Mouse (Mus musculus): ENCODE data around the gene Hoxa7. TPM values are rescaled to one million over a fixed set of nuclear protein-coding genes. Genes with fewer than 3 reads are reported as not detected.
A peak's percentile ranks its signal among the peaks of the same experiment; 100 is the strongest.

The Hoxa7 gene
- polyA plus RNA-seq, 1 experiment from 2014 or later: 102 TPM

DNA sequence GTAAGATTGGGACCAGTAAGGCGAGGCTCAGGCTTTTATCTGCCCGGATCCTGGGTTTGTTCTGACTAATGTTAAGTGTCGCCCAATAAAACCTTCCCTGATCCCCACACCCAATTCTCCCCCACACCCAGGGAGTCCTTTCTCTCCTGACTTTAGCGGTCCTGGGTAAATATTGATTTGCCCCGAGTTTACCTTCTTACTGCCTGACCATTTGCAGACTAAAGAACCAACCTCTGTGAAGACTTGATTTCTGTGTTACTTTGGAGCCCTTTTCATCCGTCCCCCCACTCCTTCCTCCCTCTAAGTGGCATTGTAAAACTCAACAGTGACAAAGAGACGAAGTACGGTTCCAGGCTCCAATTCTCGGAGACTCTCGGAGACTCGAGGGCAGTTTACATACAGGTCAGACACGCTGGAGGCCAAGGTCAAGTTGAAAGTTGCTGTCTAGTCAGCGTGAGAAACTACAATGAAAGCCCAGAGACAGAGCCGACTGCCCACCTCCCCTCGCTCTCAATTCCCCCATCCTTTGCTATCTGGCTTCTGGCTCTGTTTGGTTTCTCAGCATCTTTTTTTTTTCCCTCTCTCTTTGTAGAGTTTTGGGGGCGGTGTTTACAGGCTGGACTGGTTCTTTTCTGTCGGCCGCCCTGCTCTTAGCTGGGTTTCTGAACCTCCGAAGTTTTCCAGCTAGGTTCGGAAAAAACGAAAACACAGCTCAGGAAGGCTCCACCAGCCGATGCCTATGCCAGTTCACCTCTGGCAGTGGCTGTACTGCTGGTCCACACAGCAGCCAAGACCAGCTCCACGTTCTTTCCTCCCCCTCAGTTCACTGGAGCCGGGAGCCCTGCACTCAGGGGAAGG lies 41.0 kb upstream of the Hoxa7 start:
- no peak for ATAC-seq (ENCODE audit: low FRiP score, low read depth)
- no peak overlapping the region for H3K4me3 ChIP-seq
- H3K4me1 ChIP-seq: peaks cover 16% of the 10 kb centered on the region
- peaks cover 89% of the 10 kb centered on the region for H3K27me3 ChIP-seq (replicated peaks)
- H3K9me3 ChIP-seq: no peaks in the 10 kb centered on the region
- no peak overlapping the region for H3K9ac ChIP-seq
- H3K27ac ChIP-seq: no peak overlapping the region
- under 1% methylated on average over 24 of the region's 24 CpGs for WGBS
- H3K36me3 ChIP-seq: no peaks in the 10 kb centered on the region
- H3K4me2 ChIP-seq (replicated peaks): no peak overlapping the region

DNA sequence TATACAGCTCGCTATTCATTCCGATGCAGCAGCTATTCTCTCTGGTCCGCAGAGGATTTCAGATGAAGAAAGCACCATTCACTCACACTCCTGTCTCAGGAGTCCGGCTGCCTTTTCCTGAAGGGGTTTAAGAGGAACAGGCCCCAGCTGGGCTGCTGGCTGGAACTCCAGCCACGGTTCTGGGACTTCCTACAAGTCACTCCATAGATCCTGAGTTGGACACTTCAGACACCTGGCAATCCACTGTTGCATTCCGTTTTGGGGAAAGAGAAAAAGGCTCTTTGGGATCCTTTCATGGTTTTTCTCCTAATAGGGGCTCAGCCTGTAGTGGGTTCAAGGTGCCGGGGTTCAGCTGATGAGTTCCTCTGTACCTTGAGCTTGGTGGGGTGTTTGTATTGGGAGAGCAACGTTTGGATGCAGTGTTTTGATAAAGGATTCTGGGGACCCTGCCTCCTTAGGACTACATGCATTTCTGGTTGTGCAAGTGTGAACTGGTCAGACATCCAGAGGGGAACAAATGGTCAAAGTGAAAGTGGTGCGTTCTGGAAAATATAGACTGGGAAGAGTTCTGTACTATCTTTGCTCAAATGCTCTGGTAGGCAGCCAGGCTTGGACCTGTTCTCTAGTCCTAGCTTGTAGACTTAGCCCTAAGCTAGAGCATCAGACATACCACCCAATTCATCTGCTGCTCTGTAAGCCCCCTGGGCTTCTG lies 40.3 kb upstream of the Hoxa7 start:
- 4% methylated on average over 9 of the region's 9 CpGs for WGBS
- no peak for ATAC-seq (ENCODE audit: low FRiP score, low read depth)
- Histone ChIP-seq H3K4me3 (no peak overlapping the region), H3K36me3 (no peaks in the 10 kb centered on the region), H3K4me2 (replicated peaks) (no peak overlapping the region), H3K4me1 (peaks cover 16% of the 10 kb centered on the region), H3K27me3 (replicated peaks) (peaks cover 90% of the 10 kb centered on the region), H3K9me3 (no peaks in the 10 kb centered on the region), H3K9ac (no peak overlapping the region), H3K27ac (no peak overlapping the region)

DNA sequence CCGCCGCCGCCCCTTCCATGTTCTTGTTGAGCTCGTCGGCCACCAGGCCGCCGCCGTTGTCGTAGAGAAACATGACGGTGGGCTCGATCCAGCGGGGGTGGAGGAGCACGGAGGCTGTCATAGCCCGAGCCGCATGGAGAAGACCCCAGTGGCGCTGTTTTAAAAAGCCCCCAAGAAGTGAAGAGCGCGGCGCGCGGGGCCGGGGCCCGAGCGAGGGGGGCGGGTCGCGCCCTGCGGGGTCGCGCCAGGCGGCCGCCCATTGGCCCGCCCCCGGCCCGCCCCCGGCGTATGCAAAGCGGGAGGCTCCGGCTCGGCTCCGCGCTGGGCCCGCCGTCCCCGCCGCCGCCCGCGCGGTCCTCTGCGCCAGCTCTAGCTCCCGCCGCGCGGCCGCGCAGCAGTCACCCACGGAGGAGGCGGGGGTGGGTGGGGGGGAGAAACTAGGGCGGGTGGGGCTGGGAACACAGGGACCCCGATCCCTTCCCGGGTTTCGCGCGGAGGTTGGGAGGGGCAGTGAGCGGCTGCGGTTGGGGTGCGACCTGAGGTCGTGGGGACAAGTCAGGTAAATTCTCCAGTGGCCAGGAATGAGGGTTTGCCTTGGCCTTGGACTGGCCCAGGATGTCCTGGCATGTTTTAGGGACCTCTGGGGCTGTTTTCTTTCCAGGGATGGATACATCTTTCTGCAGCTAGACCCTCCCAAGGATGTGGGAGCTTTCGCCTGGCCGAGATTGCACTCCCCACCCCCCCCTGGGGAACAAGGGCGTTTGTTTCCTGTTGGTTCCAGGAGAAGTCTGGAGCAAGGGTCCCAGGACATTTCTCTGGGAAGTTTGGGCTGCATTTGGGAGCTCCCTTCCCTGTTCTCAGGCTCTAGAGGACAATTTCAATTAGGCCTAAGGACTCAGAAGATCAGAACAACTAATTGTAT lies 39.3 kb upstream of the Hoxa7 start, which contains the start of gene Hoxa13:
TSS of gene Hoxa13 (minus strand) at position 227 of the 922 bp plus-strand sequence.
- H3K4me3 ChIP-seq: peak within 1 kb of the TSS; percentile 29
- ATAC-seq (ENCODE audit: low FRiP score, low read depth): peak; percentile 48; the same call in 1 of the 2 replicates
- peak within 1 kb of the TSS; percentile 53 for H3K4me2 ChIP-seq (replicated peaks)
- H3K9me3 ChIP-seq: no peaks in the 10 kb centered on the region
- no peak within 1 kb of the TSS for H3K27ac ChIP-seq
- no peak within 1 kb of the TSS for H3K9ac ChIP-seq
- peaks cover 16% of the 10 kb centered on the region for H3K4me1 ChIP-seq
- WGBS: 1% methylated on average over 45 of the region's 72 CpGs
- no peaks in the 10 kb centered on the region for H3K36me3 ChIP-seq
- peaks cover 89% of the 10 kb centered on the region for H3K27me3 ChIP-seq (replicated peaks)

DNA sequence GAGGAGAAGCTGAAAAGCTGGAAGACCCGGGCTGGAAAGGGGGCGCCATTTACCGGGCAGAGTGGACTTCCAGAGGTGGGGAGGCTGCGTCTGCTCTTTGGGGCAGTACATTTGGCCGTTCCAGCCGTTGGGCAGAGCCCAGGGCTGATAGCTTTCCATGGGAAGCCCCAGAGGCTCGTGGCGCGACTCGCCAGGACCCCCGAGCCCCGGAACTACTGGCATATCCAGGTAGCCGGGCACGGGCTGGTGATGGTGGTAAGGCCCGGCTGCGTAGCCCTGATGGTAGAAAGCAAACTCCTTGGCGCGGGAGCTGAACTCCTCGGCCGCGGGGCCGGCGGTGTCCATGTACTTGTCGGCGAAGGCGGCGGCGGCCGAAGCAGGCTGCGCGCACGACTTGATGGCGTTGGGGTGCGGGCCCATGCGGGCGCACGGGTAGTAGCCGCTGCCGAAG lies 38.2 kb upstream of the Hoxa7 start:
- no peak for ATAC-seq (ENCODE audit: low FRiP score, low read depth)
- peaks cover 89% of the 10 kb centered on the region for H3K27me3 ChIP-seq (replicated peaks)
- H3K9me3 ChIP-seq: no peaks in the 10 kb centered on the region
- no peak overlapping the region for H3K27ac ChIP-seq
- peaks cover 16% of the 10 kb centered on the region for H3K4me1 ChIP-seq
- H3K4me3 ChIP-seq: peak overlapping the region; percentile 29
- no peaks in the 10 kb centered on the region for H3K36me3 ChIP-seq
- no peak overlapping the region for H3K9ac ChIP-seq
- under 1% methylated on average over 39 of the region's 39 CpGs for WGBS
- H3K4me2 ChIP-seq (replicated peaks): peak overlapping the region; percentile 44

DNA sequence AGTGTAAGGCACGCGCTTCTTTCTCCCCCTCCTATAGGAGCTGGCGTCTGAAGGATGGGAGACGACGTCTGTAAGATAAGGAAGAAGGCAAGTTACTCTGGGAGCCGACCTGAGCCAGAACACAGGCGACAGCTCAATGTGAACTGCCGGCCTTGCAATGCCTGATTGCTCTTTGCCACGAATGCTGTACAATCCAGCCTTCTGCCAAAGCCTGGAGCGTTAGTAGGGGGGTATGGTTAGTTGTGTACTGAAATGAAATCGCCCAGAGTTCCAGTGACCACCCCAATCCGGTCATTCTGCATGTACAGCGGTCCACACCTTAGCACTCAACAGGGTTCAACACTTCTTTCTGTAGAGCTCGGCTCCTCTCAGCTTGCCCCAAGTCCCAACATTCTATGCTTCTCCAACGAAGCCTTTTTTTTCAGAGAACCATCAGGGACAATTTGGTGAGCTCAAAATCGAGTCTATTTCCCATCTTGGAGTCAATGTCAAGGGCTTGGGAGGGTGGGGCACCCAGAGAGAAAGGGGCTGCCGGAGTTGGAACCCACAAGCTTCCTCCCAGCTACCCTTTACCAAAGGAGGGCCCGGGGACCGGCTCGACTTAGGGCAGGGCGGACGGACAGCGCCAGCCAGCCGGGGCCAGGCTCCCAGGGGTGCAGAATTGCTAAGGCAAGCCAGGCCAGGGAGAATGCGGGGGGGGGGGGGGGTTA lies 37.6 kb upstream of the Hoxa7 start:
- ATAC-seq (ENCODE audit: low FRiP score, low read depth): no peak
- Histone ChIP-seq H3K4me2 (replicated peaks) (peak overlapping the region; percentile 44), H3K36me3 (no peaks in the 10 kb centered on the region), H3K27ac (no peak overlapping the region), H3K9ac (no peak overlapping the region), H3K4me1 (peaks cover 16% of the 10 kb centered on the region), H3K27me3 (replicated peaks) (peaks cover 85% of the 10 kb centered on the region), H3K4me3 (peak overlapping the region; percentile 29), H3K9me3 (no peaks in the 10 kb centered on the region)
- 2% methylated on average over 24 of the region's 25 CpGs for WGBS

DNA sequence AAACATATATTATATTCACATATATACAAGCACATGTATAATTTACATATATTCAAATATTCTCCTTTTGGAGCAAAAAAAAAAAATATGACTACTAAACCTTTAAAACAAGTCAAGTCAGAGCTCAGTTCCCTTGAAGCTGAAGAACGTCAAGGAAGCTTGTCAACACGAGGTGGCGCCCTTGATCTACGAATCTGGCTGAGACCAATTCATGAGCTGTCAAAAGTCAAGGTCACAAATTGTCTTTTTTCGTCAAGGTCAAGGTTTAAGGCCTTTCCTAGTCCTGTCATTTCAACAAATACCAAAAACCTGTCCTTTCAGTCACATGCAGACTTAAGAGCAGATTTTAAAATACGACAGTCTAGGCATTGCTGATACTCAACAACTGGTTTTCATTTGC lies 35.3 kb upstream of the Hoxa7 start:
- Histone ChIP-seq H3K27ac (no peak overlapping the region), H3K4me2 (replicated peaks) (no peak overlapping the region), H3K36me3 (no peaks in the 10 kb centered on the region), H3K27me3 (replicated peaks) (peaks cover 85% of the 10 kb centered on the region), H3K4me3 (no peak overlapping the region), H3K9ac (no peak overlapping the region), H3K9me3 (no peaks in the 10 kb centered on the region), H3K4me1 (peaks cover 16% of the 10 kb centered on the region)
- ATAC-seq (ENCODE audit: low FRiP score, low read depth): no peak
- WGBS: under 1% methylated on average over 6 of the region's 6 CpGs

DNA sequence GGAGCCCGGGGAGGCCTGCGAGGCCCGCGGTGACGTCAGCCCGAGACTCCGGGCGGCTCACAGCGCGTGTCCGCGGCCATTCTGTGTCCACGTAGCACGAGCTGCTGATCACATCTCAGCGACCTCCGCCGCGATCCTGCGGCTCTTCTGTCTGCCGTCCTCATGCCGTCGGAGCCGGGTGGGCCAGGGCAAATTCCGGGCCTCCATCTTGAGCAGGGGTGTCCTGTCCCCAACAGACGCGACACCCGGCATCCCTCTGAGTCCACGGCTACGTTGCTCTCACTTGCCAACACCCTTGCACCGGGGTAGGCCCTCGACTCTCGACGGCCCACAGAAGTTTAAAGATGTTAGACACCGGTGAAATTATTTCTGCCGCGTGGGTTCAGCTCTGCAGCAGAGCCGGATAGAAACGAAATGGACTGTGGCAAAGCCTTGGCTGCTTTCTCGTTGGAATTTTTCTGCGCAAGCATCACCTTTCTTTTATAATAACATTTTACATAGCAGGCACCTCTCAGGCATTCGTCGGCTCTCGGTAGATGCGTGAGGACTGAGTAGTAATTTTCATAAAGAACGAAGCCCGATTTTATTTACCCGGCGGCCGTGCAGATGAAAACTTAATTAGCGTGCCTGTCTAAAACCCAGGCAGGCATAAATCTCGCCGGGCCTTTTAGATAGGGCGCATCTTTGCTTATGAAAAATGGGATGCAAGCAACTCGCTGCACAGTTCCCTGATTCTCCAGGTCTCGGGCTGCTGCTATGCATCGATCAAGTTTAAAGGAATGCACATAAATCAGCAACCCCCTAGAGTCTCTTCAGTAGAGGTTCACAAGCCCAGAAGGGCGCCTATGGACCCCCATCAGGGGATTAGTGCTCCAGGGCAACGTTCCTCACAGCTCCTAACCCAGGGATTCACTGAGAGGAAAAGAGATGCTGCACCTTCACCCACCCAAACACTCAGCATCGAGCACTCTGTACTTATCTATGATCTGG lies 32.2 kb upstream of the Hoxa7 start:
- Histone ChIP-seq H3K4me1 (no peaks in the 10 kb centered on the region), H3K9ac (0 out of 2 replicates have a peak overlapping the region, but pooled peaks have one; percentile 30), H3K36me3 (no peaks in the 10 kb centered on the region), H3K4me3 (peak overlapping the region; percentile 15), H3K27me3 (replicated peaks) (peaks cover 88% of the 10 kb centered on the region), H3K27ac (no peak overlapping the region), H3K9me3 (no peaks in the 10 kb centered on the region), H3K4me2 (replicated peaks) (peak overlapping the region; percentile 50)
- WGBS: under 1% methylated on average over 59 of the region's 59 CpGs
- no peak for ATAC-seq (ENCODE audit: low FRiP score, low read depth)

DNA sequence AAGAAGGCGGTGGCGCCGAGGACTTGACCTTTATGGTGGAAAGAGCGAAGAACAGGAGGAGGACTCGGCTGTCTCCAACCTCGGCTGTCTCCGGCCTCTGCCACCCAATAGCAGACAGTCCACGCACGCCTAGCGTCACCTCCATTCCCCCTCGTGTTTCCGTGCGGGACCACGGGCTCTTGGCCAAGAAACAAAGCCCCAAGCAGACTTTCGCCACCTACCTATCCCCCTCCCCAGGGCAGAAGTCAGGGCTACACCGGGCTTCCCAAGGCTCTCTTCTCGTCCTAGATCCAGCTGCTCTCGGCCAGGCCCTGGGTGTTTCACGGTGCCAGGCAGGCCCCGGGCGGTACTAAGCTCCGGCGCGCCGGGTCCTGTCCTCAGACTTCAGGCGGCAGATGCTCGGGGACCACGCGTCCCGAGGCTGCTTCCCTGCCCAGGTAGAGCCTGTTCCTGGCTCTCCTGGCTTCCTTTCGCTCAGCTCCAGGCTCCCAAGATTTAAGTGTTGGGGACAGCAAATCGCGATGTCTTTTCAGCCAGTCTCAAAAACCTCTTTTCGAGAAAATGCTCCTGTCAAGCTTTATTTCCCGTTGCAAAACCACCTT lies 31.2 kb upstream of the Hoxa7 start:
- H3K27me3 ChIP-seq (replicated peaks): peaks cover 89% of the 10 kb centered on the region
- H3K9me3 ChIP-seq: no peaks in the 10 kb centered on the region
- H3K4me1 ChIP-seq: no peaks in the 10 kb centered on the region; the same call in 1 of the 2 replicates
- 0 out of 2 replicates have a peak, but pooled peaks have one; percentile 44 for ATAC-seq (ENCODE audit: low FRiP score, low read depth)
- H3K27ac ChIP-seq: no peak overlapping the region
- H3K9ac ChIP-seq: peak overlapping the region; percentile 30
- peak overlapping the region; percentile 50 for H3K4me2 ChIP-seq (replicated peaks)
- 1% methylated on average over 35 of the region's 35 CpGs for WGBS
- no peaks in the 10 kb centered on the region for H3K36me3 ChIP-seq
- peak overlapping the region; percentile 15 for H3K4me3 ChIP-seq

DNA sequence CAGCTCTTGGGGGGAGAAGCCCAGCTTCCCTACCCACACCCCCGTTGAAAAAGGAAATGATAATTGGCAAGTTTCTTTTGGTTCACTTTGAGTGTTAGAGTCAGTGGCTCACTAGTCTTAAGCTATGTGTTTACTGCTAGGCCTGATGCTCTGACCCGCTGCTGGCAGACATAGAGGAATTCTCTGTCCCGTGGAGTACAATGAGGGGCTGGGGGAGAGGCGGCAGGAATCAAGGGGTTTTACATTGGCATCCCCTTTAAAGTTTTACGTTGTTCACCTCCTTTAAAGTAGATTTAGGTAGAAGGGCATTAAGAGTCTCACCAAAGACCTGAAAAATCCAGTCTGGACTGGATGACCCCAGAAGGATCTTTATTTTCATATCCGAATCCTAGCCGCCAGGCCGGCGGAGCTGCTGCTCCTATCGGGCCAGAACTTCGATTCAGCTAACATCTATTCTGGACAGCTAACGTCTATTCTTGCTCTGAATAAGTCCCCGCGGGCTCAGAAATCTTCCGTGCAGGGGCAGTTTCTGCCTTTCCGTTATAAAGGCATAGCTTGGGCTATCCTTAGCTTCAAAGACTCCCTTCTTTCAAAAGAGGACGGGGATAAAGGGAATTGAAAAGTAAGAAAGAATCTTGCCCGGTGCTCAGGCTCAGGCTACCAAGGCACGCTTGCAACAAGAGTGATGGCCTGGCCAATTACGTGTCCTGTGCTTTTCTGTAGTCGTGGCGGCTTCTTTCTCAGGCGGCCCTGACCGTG lies 30.5 kb upstream of the Hoxa7 start:
- H3K27ac ChIP-seq: no peak overlapping the region
- peak overlapping the region; percentile 50 for H3K4me2 ChIP-seq (replicated peaks)

More for the DNA sequence above, 30.5 kb upstream of the Hoxa7 start:
- no peaks in the 10 kb centered on the region; the same call in 1 of the 2 replicates for H3K4me1 ChIP-seq
- no peak overlapping the region; the same call in 1 of the 2 replicates for H3K9ac ChIP-seq
- H3K4me3 ChIP-seq: peak overlapping the region; percentile 15
- no peaks in the 10 kb centered on the region for H3K9me3 ChIP-seq
- no peaks in the 10 kb centered on the region for H3K36me3 ChIP-seq
- ATAC-seq (ENCODE audit: low FRiP score, low read depth): no peak
- WGBS: 2% methylated on average over 24 of the region's 24 CpGs
- H3K27me3 ChIP-seq (replicated peaks): peaks cover 88% of the 10 kb centered on the region
